Mouse (Mus musculus) cerebellum, adult 2 months (tissue): Measurements from ENCODE around the gene Gm29776.

Experiments used
- CTCF ChIP-seq: fragments of 200-500 bp; IDR thresholded peaks from 2 replicates; pipeline ENCODE4 v1.5.1; 2011; ENCODE audit warnings: low read depth, mild to moderate bottlenecking, control low read depth, low read length, moderate library complexity, borderline replicate concordance; ENCODE audit not compliant: insufficient read depth
- POLR2A ChIP-seq: fragments of 200-500 bp; IDR thresholded peaks from 2 replicates; pipeline ENCODE4 v1.6.1; 2011; ENCODE audit warnings: low read length, control low read depth, borderline replicate concordance; ENCODE audit not compliant: insufficient read depth

DNA sequence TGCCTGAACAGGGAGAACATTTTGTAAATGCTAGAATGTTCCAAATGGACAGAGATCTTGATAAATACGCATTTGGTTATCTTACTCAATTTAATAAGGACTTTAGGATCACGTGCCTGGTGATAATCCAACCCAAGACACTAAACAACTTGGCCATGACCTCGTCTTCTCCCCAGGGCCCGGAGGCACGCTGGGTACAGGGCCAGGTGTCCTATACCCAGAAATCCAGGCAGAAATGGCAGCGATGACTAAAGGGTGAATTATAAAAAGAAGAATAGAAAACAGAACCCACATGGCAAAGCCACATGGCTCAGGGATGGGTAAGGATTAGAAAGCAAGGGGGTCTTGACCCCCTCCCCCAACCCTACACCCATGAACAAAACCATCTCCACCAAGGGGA is 43.1 kb upstream of the Gm29776 start:
- no peak for TF ChIP-seq POLR2A
- TF ChIP-seq CTCF = no peak
